Mouse (Mus musculus): ENCODE results near the gene Slc6a21.
"Not testable (repeated sequence)": the region's sequence is repeated elsewhere in the genome, so short reads cannot be mapped to it uniquely, and the experiment has no call there.

Slc6a21 gene

GRCm38 (mm10) chr7:45255822-45256221, 21.5 kb upstream of the Slc6a21 start:
- not testable (repeated sequence) for DNase-seq (ENCODE audit: low read depth in 2 of 2, low spot score in 2 of 2)

- no peak for DNase-seq (ENCODE audit: low read depth in 2 of 2, low spot score in 2 of 2)
These were observed 20.1 kb upstream of the Slc6a21 start for GRCm38 (mm10) chr7:45257063-45257840.

- no peak for DNase-seq (ENCODE audit: low read depth in 2 of 2, low spot score in 2 of 2)
These were observed 18.0 kb upstream of the Slc6a21 start for GRCm38 (mm10) chr7:45259281-45259680.

- no peak for DNase-seq (ENCODE audit: low read depth in 2 of 2, low spot score in 2 of 2)
These were observed 15.0 kb upstream of the Slc6a21 start for GRCm38 (mm10) chr7:45262266-45262665.

GRCm38 (mm10) chr7:45263006-45263607, 14.2 kb upstream of the Slc6a21 start:
- DNase-seq (ENCODE audit: low read depth in 2 of 2, low spot score in 2 of 2): no peak

GRCm38 (mm10) chr7:45264348-45264747, 13.0 kb upstream of the Slc6a21 start:
- no peak for DNase-seq (ENCODE audit: low read depth in 2 of 2, low spot score in 2 of 2)

- no peak for DNase-seq (ENCODE audit: low read depth in 2 of 2, low spot score in 2 of 2)
These were observed 11.8 kb upstream of the Slc6a21 start for GRCm38 (mm10) chr7:45265518-45265917.

- no peak for DNase-seq (ENCODE audit: low read depth in 2 of 2, low spot score in 2 of 2)
These were observed 4.4 kb upstream of the Slc6a21 start for GRCm38 (mm10) chr7:45272786-45273412.

GRCm38 (mm10) chr7:45273672-45274071, 3.6 kb upstream of the Slc6a21 start:
- no peak for DNase-seq (ENCODE audit: low read depth in 2 of 2, low spot score in 2 of 2)

- DNase-seq (ENCODE audit: low read depth in 2 of 2, low spot score in 2 of 2): no peak
These were observed 9.2 kb downstream of the Slc6a21 start for GRCm38 (mm10) chr7:45286486-45286885.

- no peak for DNase-seq (ENCODE audit: low read depth in 2 of 2, low spot score in 2 of 2)
These were observed 19.3 kb downstream of the Slc6a21 start for GRCm38 (mm10) chr7:45296626-45297025.

GRCm38 (mm10) chr7:45297563-45297962, 20.2 kb downstream of the Slc6a21 start:
- no peak for DNase-seq (ENCODE audit: low read depth in 2 of 2, low spot score in 2 of 2)

GRCm38 (mm10) chr7:45299752-45300151, 22.4 kb downstream of the Slc6a21 start:
- DNase-seq (ENCODE audit: low read depth in 2 of 2, low spot score in 2 of 2): peak in 1 of 2 experiments; percentile 32

GRCm38 (mm10) chr7:45300270-45300669, 23.0 kb downstream of the Slc6a21 start:
- peak in 1 of 2 experiments; percentile 37 for DNase-seq (ENCODE audit: low read depth in 2 of 2, low spot score in 2 of 2)

GRCm38 (mm10) chr7:45302626-45303025, 25.3 kb downstream of the Slc6a21 start:
- no peak for DNase-seq (ENCODE audit: low read depth in 2 of 2, low spot score in 2 of 2)

GRCm38 (mm10) chr7:45304869-45305268, 27.6 kb downstream of the Slc6a21 start:
- no peak for DNase-seq (ENCODE audit: low read depth in 2 of 2, low spot score in 2 of 2)

- peak in 1 of 2 experiments; percentile 16 for DNase-seq (ENCODE audit: low read depth in 2 of 2, low spot score in 2 of 2)
These were observed 28.0 kb downstream of the Slc6a21 start for GRCm38 (mm10) chr7:45305275-45305674.

GRCm38 (mm10) chr7:45308551-45309240, 31.4 kb downstream of the Slc6a21 start:
- DNase-seq (ENCODE audit: low read depth in 2 of 2, low spot score in 2 of 2): no peak

GRCm38 (mm10) chr7:45309455-45309854, 32.1 kb downstream of the Slc6a21 start:
- DNase-seq (ENCODE audit: low read depth in 2 of 2, low spot score in 2 of 2): peak; percentile 32 to 65

- DNase-seq (ENCODE audit: low read depth in 2 of 2, low spot score in 2 of 2): no peak
These were observed 34.7 kb downstream of the Slc6a21 start for GRCm38 (mm10) chr7:45312023-45312422.

- no peak for DNase-seq (ENCODE audit: low read depth in 2 of 2, low spot score in 2 of 2)
These were observed 35.6 kb downstream of the Slc6a21 start for GRCm38 (mm10) chr7:45312686-45313453.
